Mouse (Mus musculus) adrenal gland, postnatal 36 days (tissue): ENCODE results near the gene Trpd52l3. TPM values are rescaled to one million over a fixed set of nuclear protein-coding genes. Genes with fewer than 3 reads are reported as not detected.
"Not testable (repeated sequence)": the region's sequence is repeated elsewhere in the genome, so short reads cannot be mapped to it uniquely, and the experiment has no call there.

Experiments used
- DNase-seq, 2 experiments: peaks; one replicate each; pipeline ENCODE4 v3.0.0; 2021; ENCODE audit warnings: mixed read lengths in 1 of 2
- long read RNA-seq, 2 experiments: library from polyadenylated mRNA; stranded (forward); transcript quantifications; one replicate each; pipeline ENCODE4 v2.0.0; 2021; ENCODE audit warnings: borderline sequencing depth in 2 of 2
- total RNA-seq, 2 experiments: library from RNA; stranded (reverse); gene quantifications; 2 replicates each; pipeline ENCODE4 v1.2.3; 2021

The Trpd52l3 gene
- not detected for total RNA-seq
- long read RNA-seq, experiment 1: 0 reads
- long read RNA-seq, experiment 2: 0 reads

GRCm38 (mm10) chr19:30003621-30004020, at the start of gene Trpd52l3:
TSS of gene Trpd52l3 (plus strand) at chr19:30003790.
- DNase-seq: no peak

- DNase-seq: no peak
Observed at GRCm38 (mm10) chr19:29953833-29954232, 49.8 kb upstream of the Trpd52l3 start.

GRCm38 (mm10) chr19:29955454-29955853, 48.1 kb upstream of the Trpd52l3 start:
- DNase-seq: no peak

GRCm38 (mm10) chr19:29960906-29961305, 42.7 kb upstream of the Trpd52l3 start:
- DNase-seq: no peak

GRCm38 (mm10) chr19:29961842-29962241, 41.7 kb upstream of the Trpd52l3 start:
- DNase-seq: no peak

- DNase-seq: no peak
Observed at GRCm38 (mm10) chr19:29963598-29964092, 39.9 kb upstream of the Trpd52l3 start.

- DNase-seq: no peak
Observed at GRCm38 (mm10) chr19:29967960-29968359, 35.6 kb upstream of the Trpd52l3 start.

- no peak for DNase-seq
Observed at GRCm38 (mm10) chr19:29973396-29973795, 30.2 kb upstream of the Trpd52l3 start.

- DNase-seq: peak in 1 of 2 experiments; percentile 22
Observed at GRCm38 (mm10) chr19:29978847-29979246, 24.7 kb upstream of the Trpd52l3 start.

- no peak for DNase-seq
Observed at GRCm38 (mm10) chr19:29979452-29980089, 24.0 kb upstream of the Trpd52l3 start.

GRCm38 (mm10) chr19:29984208-29985005, 19.2 kb upstream of the Trpd52l3 start:
- peak; percentile 60 to 76 for DNase-seq

- DNase-seq: no peak
Observed at GRCm38 (mm10) chr19:29986464-29987091, 17.0 kb upstream of the Trpd52l3 start.

GRCm38 (mm10) chr19:30000406-30001365, 2.9 kb upstream of the Trpd52l3 start:
- no peak for DNase-seq

- no peak for DNase-seq
Observed at GRCm38 (mm10) chr19:30001550-30001949, 2.0 kb upstream of the Trpd52l3 start.

GRCm38 (mm10) chr19:30006371-30006770, 2.8 kb downstream of the Trpd52l3 start:
- no peak for DNase-seq

GRCm38 (mm10) chr19:30010520-30011296, 7.1 kb downstream of the Trpd52l3 start:
- no peak for DNase-seq

- no peak for DNase-seq
Observed at GRCm38 (mm10) chr19:30014331-30014730, 10.7 kb downstream of the Trpd52l3 start.

- no peak for DNase-seq
Observed at GRCm38 (mm10) chr19:30016156-30016555, 12.6 kb downstream of the Trpd52l3 start.

GRCm38 (mm10) chr19:30023419-30023818, 19.8 kb downstream of the Trpd52l3 start:
- not testable (repeated sequence) for DNase-seq

GRCm38 (mm10) chr19:30029002-30029710, 25.6 kb downstream of the Trpd52l3 start:
- no peak for DNase-seq
